ENCODE assay signal across 8 mouse cellular contexts in the genomic region with DNA sequence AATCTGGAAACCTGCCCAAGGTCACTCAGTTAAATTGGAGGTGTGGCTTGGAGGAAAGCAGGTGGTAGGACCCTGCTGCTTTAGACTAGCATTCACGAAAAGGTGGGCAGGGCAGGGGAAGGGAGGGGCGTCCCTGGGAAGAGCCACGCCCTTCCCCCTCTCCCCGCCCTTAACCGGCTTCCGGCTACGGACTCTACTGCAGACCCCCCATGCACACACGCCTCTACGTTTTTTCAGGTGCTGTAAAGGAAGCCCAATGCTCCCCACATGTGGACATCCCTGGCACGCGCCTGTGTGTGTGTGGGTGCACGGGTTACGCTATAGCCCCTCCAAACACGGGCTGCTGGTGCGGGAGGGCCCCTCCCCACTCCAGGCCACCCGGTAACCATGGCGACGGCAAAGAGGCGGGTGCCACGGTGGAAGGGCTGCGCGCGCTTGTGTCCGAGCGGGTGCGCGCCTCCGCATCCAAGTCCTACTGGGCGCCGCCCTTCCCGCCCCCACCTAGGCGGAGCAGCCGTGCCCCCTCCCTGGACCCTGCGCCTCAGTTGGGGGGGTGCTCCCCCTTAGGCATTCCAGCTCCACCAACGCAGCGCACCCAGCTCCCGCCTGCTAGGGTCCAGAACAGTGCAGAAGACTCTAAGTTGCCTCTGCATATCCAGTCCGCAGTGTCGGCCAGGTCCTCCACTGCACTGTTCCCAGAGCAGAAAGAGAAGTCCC. TPM values are rescaled to one million over a fixed set of nuclear protein-coding genes. Genes with fewer than 3 reads are reported as not detected.
DNase-seq lines count a peak whose midpoint lies in the region; ATAC-seq lines count a peak whose summit lies in the region.

No protein-coding gene starts in this region.

- DNase-seq in gastrocnemius, postnatal 14 days, result peak; percentile 66
- no peak for DNase-seq in gastrocnemius, adult 18-20 months (ENCODE audit: low spot score)
- DNase-seq in cerebellum, adult 8-10 months, result peak; percentile 41
- peak; percentile 40 for DNase-seq in induced T-regulatory cell, adult 2 months (ENCODE audit: low read depth)
- DNase-seq in left cerebral cortex, adult 8-10 months (ENCODE audit: low spot score in 2 of 2), result peak; percentile 39 to 69
- DNase-seq in right cerebral cortex, postnatal 25 days, result peak; percentile 75

- intact Hi-C loops in gastrocnemius, postnatal 14 days (cut with DNase I; ENCODE audit: low total_unique reads), result no loop called here

- ATAC-seq in frontal cortex, adult (ENCODE audit: low TSS enrichment), result peak; percentile 39
- ATAC-seq in megakaryocyte progenitor cell, adult 5-6 weeks (replicated peaks; ENCODE audit: poor library complexity), result peak; percentile 43

RNA-seq across cellular contexts. Expression of a gene that starts 30.5 kb away (rescaled TPM):
- 10 to 100 TPM in 1 of 2 experiments, 1 to 10 TPM in 1; 7.7 to 11.7 TPM for total RNA-seq in gastrocnemius, postnatal 14 days (2021)
- total RNA-seq in gastrocnemius, adult 18-20 months (2021), result 1 to 10 TPM; 2.0 to 2.2 TPM
- 100 to 1,000 TPM in 3 of 4 experiments, 10 to 100 TPM in 1; 96.0 to 114 (median 107) TPM for total RNA-seq in left cerebral cortex, adult 8-10 months (2022)
- total RNA-seq in megakaryocyte progenitor cell, adult 5-6 weeks (2015), result 0.07 TPM in 1 of 2 replicates, not detected in the other
- total RNA-seq in megakaryocyte progenitor cell, adult 5-6 weeks (2017), result 0.24 TPM in 1 of 2 replicates, not detected in the other

Comparison
In these comparisons a context has a peak if more than half of its experiments do, and no peak if none do; other contexts are left out.
1. RNA of a gene that starts 30.5 kb away (total RNA-seq): 96.0 to 114 TPM in left cerebral cortex, adult 8-10 months; 7.7 to 11.7 TPM in gastrocnemius, postnatal 14 days, 2.0 to 2.2 TPM in gastrocnemius, adult 18-20 months and 0.07 to 0.24 TPM in megakaryocyte progenitor cell, adult 5-6 weeks; every median in the first group is over 4 times any median in the second.